Mouse (Mus musculus): ENCODE measurements at regions not wholly inside any gene's neighbourhood (a gene's known extent, or its start where the extent isn't known, plus 50 kb on each side); places are given as distances from the start of the nearest gene placed in this dataset.

DNA sequence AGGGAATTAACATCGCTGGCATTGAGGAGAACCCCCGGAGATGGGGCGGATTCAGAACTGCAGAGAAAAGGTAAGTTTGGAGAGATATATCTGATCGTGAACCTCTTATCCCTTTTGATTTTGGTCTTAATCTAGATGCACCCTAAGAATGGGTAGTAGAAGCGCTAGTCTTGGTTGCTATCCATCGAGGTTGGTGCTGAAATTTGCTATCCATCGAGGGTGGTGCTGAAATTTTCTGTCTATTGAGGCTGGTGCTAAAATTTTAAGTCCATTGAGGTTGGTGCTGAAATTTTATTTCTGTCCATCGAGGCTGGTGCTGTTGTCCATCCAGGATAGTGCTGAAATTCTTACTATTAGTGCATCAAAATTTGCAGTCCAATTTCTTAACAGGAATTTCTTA, 80.4 kb downstream of the Scgb1b3 start:
- peak; percentile 2 for DNase-seq (ENCODE audit: low read depth, low spot score)
